Mouse (Mus musculus): Measurements from ENCODE around the gene Snx21.
A peak's percentile ranks its signal among the peaks of the same experiment; 100 is the strongest.

Gene Snx21

GRCm38 (mm10) chr2:164785481-164786387 is at the start of gene Snx21:
TSS of gene Snx21 (plus strand) at chr2:164785823.
- DNase-seq (ENCODE audit: low spot score in 2 of 2) = peak; percentile 71 to 84

GRCm38 (mm10) chr2:164737377-164738090 is 48.1 kb upstream of the Snx21 start:
- DNase-seq (ENCODE audit: low spot score in 2 of 2) = no peak

- DNase-seq (ENCODE audit: low spot score in 2 of 2) = no peak
Measured at GRCm38 (mm10) chr2:164739876-164740275, 45.7 kb upstream of the Snx21 start.

- DNase-seq (ENCODE audit: low spot score in 2 of 2) = no peak
Measured at GRCm38 (mm10) chr2:164744987-164745386, 40.6 kb upstream of the Snx21 start.

- DNase-seq (ENCODE audit: low spot score in 2 of 2) = peak; percentile 92 to 98
Measured at GRCm38 (mm10) chr2:164745843-164746479, 39.7 kb upstream of the Snx21 start, which contains the start of the genes Wfdc3 and Dnttip1. TSS of gene Wfdc3 (minus strand) at chr2:164745931. TSS of gene Dnttip1 (plus strand) at chr2:164745983.

- no peak for DNase-seq (ENCODE audit: low spot score in 2 of 2)
Measured at GRCm38 (mm10) chr2:164746693-164747092, 38.9 kb upstream of the Snx21 start.

- no peak for DNase-seq (ENCODE audit: low spot score in 2 of 2)
Measured at GRCm38 (mm10) chr2:164748191-164748590, 37.4 kb upstream of the Snx21 start.

- DNase-seq (ENCODE audit: low spot score in 2 of 2) = no peak
Measured at GRCm38 (mm10) chr2:164748991-164749390, 36.6 kb upstream of the Snx21 start.

- DNase-seq (ENCODE audit: low spot score in 2 of 2) = no peak
Measured at GRCm38 (mm10) chr2:164752454-164752853, 33.2 kb upstream of the Snx21 start.

- DNase-seq (ENCODE audit: low spot score in 2 of 2) = no peak
Measured at GRCm38 (mm10) chr2:164754105-164754504, 31.5 kb upstream of the Snx21 start.

GRCm38 (mm10) chr2:164754800-164755199 is 30.8 kb upstream of the Snx21 start:
- DNase-seq (ENCODE audit: low spot score in 2 of 2) = no peak

GRCm38 (mm10) chr2:164757841-164758240 is 27.8 kb upstream of the Snx21 start:
- DNase-seq (ENCODE audit: low spot score in 2 of 2) = no peak

GRCm38 (mm10) chr2:164758692-164759091 is 26.9 kb upstream of the Snx21 start:
- DNase-seq (ENCODE audit: low spot score in 2 of 2) = peak; percentile 62 to 65

GRCm38 (mm10) chr2:164760059-164760833 is 25.4 kb upstream of the Snx21 start:
- peak; percentile 61 to 68 for DNase-seq (ENCODE audit: low spot score in 2 of 2)

- peak; percentile 70 to 77 for DNase-seq (ENCODE audit: low spot score in 2 of 2)
Measured at GRCm38 (mm10) chr2:164761502-164761901, 24.1 kb upstream of the Snx21 start.

- peak in 1 of 2 experiments; percentile 64 for DNase-seq (ENCODE audit: low spot score in 2 of 2)
Measured at GRCm38 (mm10) chr2:164761971-164762370, 23.7 kb upstream of the Snx21 start.

GRCm38 (mm10) chr2:164762593-164762992 is 23.0 kb upstream of the Snx21 start:
- no peak for DNase-seq (ENCODE audit: low spot score in 2 of 2)

- DNase-seq (ENCODE audit: low spot score in 2 of 2) = no peak
Measured at GRCm38 (mm10) chr2:164765841-164766240, 19.8 kb upstream of the Snx21 start.

- DNase-seq (ENCODE audit: low spot score in 2 of 2) = peak in 1 of 2 experiments; percentile 62
Measured at GRCm38 (mm10) chr2:164767812-164768540, 17.6 kb upstream of the Snx21 start.

GRCm38 (mm10) chr2:164769258-164770037 is 16.2 kb upstream of the Snx21 start, which contains the start of gene Ube2c:
TSS of gene Ube2c (plus strand) at chr2:164769898.
- peak; percentile 98 for DNase-seq (ENCODE audit: low spot score in 2 of 2)
